Mouse (Mus musculus) T-helper 2 cell (primary cell): ENCODE data around the gene Aym1.

Experiments
- in situ Hi-C: fragments of 300-600 bp; cut with MboI, MseI; formaldehyde crosslinking; loops from one replicate; pipeline ENCODE4 v1.15.1; 2025; ENCODE audit warnings: high pct_unique_total_duplicates

Aym1 gene

GRCm38 (mm10) chr5:113357186-113357585 lies at the start of gene Aym1:
TSS of gene Aym1 (plus strand) at chr5:113357294.
- in situ Hi-C loops, result no loop called here

- in situ Hi-C loops, result no loop called here
Observed at GRCm38 (mm10) chr5:113309491-113310376, 47.4 kb upstream of the Aym1 start.

- in situ Hi-C loops, result no loop called here
Observed at GRCm38 (mm10) chr5:113310377-113311003, 46.6 kb upstream of the Aym1 start, which contains the start of gene Sgsm1. TSS of gene Sgsm1 (minus strand) at chr5:113310786.

GRCm38 (mm10) chr5:113313998-113314397 lies 43.1 kb upstream of the Aym1 start:
- in situ Hi-C loops, result no loop called here

- in situ Hi-C loops, result no loop called here
Observed at GRCm38 (mm10) chr5:113323784-113324638, 33.1 kb upstream of the Aym1 start.

GRCm38 (mm10) chr5:113329463-113329862 lies 27.6 kb upstream of the Aym1 start:
- in situ Hi-C loops, result no loop called here

- in situ Hi-C loops, result no loop called here
Observed at GRCm38 (mm10) chr5:113330202-113330601, 26.9 kb upstream of the Aym1 start.

GRCm38 (mm10) chr5:113332239-113332638 lies 24.9 kb upstream of the Aym1 start:
- in situ Hi-C loops, result no loop called here

GRCm38 (mm10) chr5:113332899-113333298 lies 24.2 kb upstream of the Aym1 start:
- in situ Hi-C loops, result no loop called here

- in situ Hi-C loops, result no loop called here
Observed at GRCm38 (mm10) chr5:113334621-113335530, 22.2 kb upstream of the Aym1 start.

- in situ Hi-C loops, result no loop called here
Observed at GRCm38 (mm10) chr5:113335732-113336131, 21.4 kb upstream of the Aym1 start.

GRCm38 (mm10) chr5:113336281-113336680 lies 20.8 kb upstream of the Aym1 start:
- in situ Hi-C loops, result no loop called here

GRCm38 (mm10) chr5:113344635-113345386 lies 12.3 kb upstream of the Aym1 start:
- in situ Hi-C loops, result loop anchor here (10.0 kb wide), 1 partner anchor 1510 kb away; the partner anchor contains the start of genes 4930519G04Rik and Gm9936

- in situ Hi-C loops, result loop anchor here (10.0 kb wide), 1 partner anchor 1509 kb away; the partner anchor contains the start of genes 4930519G04Rik and Gm9936
Observed at GRCm38 (mm10) chr5:113345781-113346180, 11.3 kb upstream of the Aym1 start.

GRCm38 (mm10) chr5:113346651-113347050 lies 10.4 kb upstream of the Aym1 start:
- in situ Hi-C loops, result loop anchor here (10.0 kb wide), 1 partner anchor 1508 kb away; the partner anchor contains the start of genes 4930519G04Rik and Gm9936

GRCm38 (mm10) chr5:113347593-113347992 lies 9.5 kb upstream of the Aym1 start:
- in situ Hi-C loops, result loop anchor here (10.0 kb wide), 1 partner anchor 1507 kb away; the partner anchor contains the start of genes 4930519G04Rik and Gm9936

GRCm38 (mm10) chr5:113348597-113348996 lies 8.5 kb upstream of the Aym1 start:
- in situ Hi-C loops, result loop anchor here (10.0 kb wide), 1 partner anchor 1506 kb away; the partner anchor contains the start of genes 4930519G04Rik and Gm9936

GRCm38 (mm10) chr5:113349226-113349625 lies 7.9 kb upstream of the Aym1 start:
- in situ Hi-C loops, result loop anchor here (10.0 kb wide), 1 partner anchor 1506 kb away; the partner anchor contains the start of genes 4930519G04Rik and Gm9936

- in situ Hi-C loops, result loop anchor here (10.0 kb wide), 1 partner anchor 1505 kb away; the partner anchor contains the start of genes 4930519G04Rik and Gm9936
Observed at GRCm38 (mm10) chr5:113349810-113350209, 7.3 kb upstream of the Aym1 start.
